10 mouse cellular contexts compared by ENCODE assay signal in genomic region chr12:86804857-86805256, GRCm38 (mm10).
DNase-seq lines count a peak whose midpoint lies in the region; ATAC-seq and TF ChIP-seq lines count a peak whose summit lies in the region.
"Had no signal": no experiment of that assay in that cellular context is flagged by ENCODE, and none has a peak within 500 bp of the region (broad histone marks: within the 10 kb centered on the region; RNA-seq: fewer than 3 reads in every experiment).

No protein-coding gene starts in this region.

- H3K4me3 ChIP-seq in kidney, embryonic 16.5 days (ENCODE audit: low read length): no peak overlapping the region
- no peak overlapping the region for H3K4me3 ChIP-seq in heart, embryonic 16.5 days (ENCODE audit: low read length)
- H3K4me3 ChIP-seq in myocyte: no peak overlapping the region
- H3K4me3 ChIP-seq: erythroblast, embryonic 14.5 days; liver, embryonic 15.5 days had no signal

- no peak for ATAC-seq in kidney, embryonic 16.5 days (ENCODE audit: low FRiP score, low TSS enrichment)
- ATAC-seq in heart, embryonic 16.5 days (replicated peaks; ENCODE audit: extremely low read depth, insufficient read depth, low FRiP score): no peak

- H3K4me2 ChIP-seq in kidney, embryonic 16.5 days (replicated peaks; ENCODE audit: low read depth, low read length): no peak overlapping the region
- no peak overlapping the region for H3K4me2 ChIP-seq in heart, embryonic 16.5 days (ENCODE audit: low read depth, low read length)
- H3K4me2 ChIP-seq in myocyte (ENCODE audit: low read depth): peak overlapping the region; percentile 61
- H3K4me2 ChIP-seq: liver, embryonic 15.5 days had no signal

- peak overlapping the region; percentile 99 for H3K27ac ChIP-seq in kidney, embryonic 16.5 days (ENCODE audit: low read length)
- H3K27ac ChIP-seq in heart, embryonic 16.5 days (ENCODE audit: low read length): peak overlapping the region; percentile 72
- H3K27ac ChIP-seq: liver, embryonic 15.5 days had no signal

- H3ac ChIP-seq in myocyte (ENCODE audit: control insufficient read depth, insufficient read length): no peak overlapping the region

- DNase-seq in cerebellum, adult 11-12 months: peak; percentile 59
- no peak for DNase-seq in cerebellum, adult 8-10 months
- DNase-seq in kidney, adult 18-20 months: no peak
- DNase-seq in retina, postnatal 1 day: no peak
- DNase-seq in urinary bladder, adult 2 months (ENCODE audit: low spot score): no peak

- H3K79me2 ChIP-seq in myocyte (ENCODE audit: control insufficient read depth, insufficient read depth): no peaks in the 10 kb centered on the region

- no peak overlapping the region for H3K9ac ChIP-seq in kidney, embryonic 16.5 days (replicated peaks; ENCODE audit: low read length)
- peak overlapping the region; percentile 34; the same call in 1 of the 2 replicates for H3K9ac ChIP-seq in heart, embryonic 16.5 days (ENCODE audit: low read length)
- H3K9ac ChIP-seq: liver, embryonic 15.5 days had no signal

- no peaks in the 10 kb centered on the region for H3K27me3 ChIP-seq in kidney, embryonic 16.5 days (ENCODE audit: insufficient read depth, low read length)
- no peaks in the 10 kb centered on the region for H3K27me3 ChIP-seq in heart, embryonic 16.5 days (ENCODE audit: control insufficient read depth, insufficient read depth, low read length)
- H3K27me3 ChIP-seq in myocyte (ENCODE audit: control insufficient read depth, insufficient read depth, insufficient read length): no peaks in the 10 kb centered on the region

- H3K9me3 ChIP-seq in kidney, embryonic 16.5 days (ENCODE audit: low read length): no peaks in the 10 kb centered on the region
- H3K9me3 ChIP-seq in heart, embryonic 16.5 days (replicated peaks; ENCODE audit: control insufficient read depth, low read length): no peaks in the 10 kb centered on the region; the same call in 1 of the 2 replicates
- H3K9me3 ChIP-seq: liver, embryonic 15.5 days had no signal

- TF ChIP-seq POLR2A in myocyte (IDR thresholded peaks at IDR 0.05; ENCODE audit: insufficient read length, low read depth): no peak

- WGBS in kidney, embryonic 16.5 days: 33% methylated on average over 2 of the region's 2 CpGs
- 58% methylated on average over 2 of the region's 2 CpGs for WGBS in heart, embryonic 16.5 days

- H3K4me1 ChIP-seq in kidney, embryonic 16.5 days (ENCODE audit: insufficient read depth, low read length): peaks cover 79% of the 10 kb centered on the region
- peaks cover 70% of the 10 kb centered on the region for H3K4me1 ChIP-seq in heart, embryonic 16.5 days (ENCODE audit: control insufficient read depth, insufficient read depth, low read length)

- no peaks in the 10 kb centered on the region for H3K36me3 ChIP-seq in kidney, embryonic 16.5 days (ENCODE audit: insufficient read depth, low read length)
- no peaks in the 10 kb centered on the region for H3K36me3 ChIP-seq in heart, embryonic 16.5 days (ENCODE audit: control insufficient read depth, insufficient read depth)
- H3K36me3 ChIP-seq in myocyte (ENCODE audit: control insufficient read depth, insufficient read depth): no peaks in the 10 kb centered on the region
- H3K36me3 ChIP-seq: liver, embryonic 15.5 days had no signal

TF ChIP-seq in myocyte, 11 proteins besides CTCF, POLR2A, EP300 and RAD21:
- TF ChIP-seq SRF (IDR thresholded peaks at IDR 0.05; ENCODE audit: control insufficient read depth, insufficient read length, low read depth) (no peak), MYOD1 (IDR thresholded peaks at IDR 0.05; ENCODE audit: control insufficient read depth in 1 of 3, insufficient read length in 2 of 3, low read depth in 2 of 3) (no peak), USF1 (IDR thresholded peaks at IDR 0.05; ENCODE audit: low read depth) (no peak), CEBPB (IDR thresholded peaks at IDR 0.05; ENCODE audit: insufficient read depth, poor library complexity, severe bottlenecking) (no peak), MAX (IDR thresholded peaks at IDR 0.05; ENCODE audit: low read depth) (no peak), E2F4 (IDR thresholded peaks at IDR 0.05; ENCODE audit: insufficient read depth) (no peak), MYOG (IDR thresholded peaks at IDR 0.05; ENCODE audit: control insufficient read depth in 1 of 3, insufficient read depth in 1 of 3, insufficient read length in 2 of 3, low read depth in 2 of 3) (no peak), REST (IDR thresholded peaks at IDR 0.05; ENCODE audit: insufficient read depth, insufficient read length) (no peak), TCF3 (IDR thresholded peaks at IDR 0.05; ENCODE audit: insufficient read length, low read depth) (no peak), POLR2AphosphoS2 (IDR thresholded peaks at IDR 0.05; ENCODE audit: insufficient read length, low read depth) (no peak), TCF12 (IDR thresholded peaks at IDR 0.05; ENCODE audit: insufficient read depth, poor library complexity, severe bottlenecking) (no peak)
TF ChIP-seq in myocyte: peak in this region for 0.
